17 mouse cellular contexts compared by ENCODE assay signal in genomic region chr7:71469951-71470350, GRCm38 (mm10).
DNase-seq lines count a peak whose midpoint lies in the region; ATAC-seq lines count a peak whose summit lies in the region.
"Had no signal": no experiment of that assay in that cellular context is flagged by ENCODE, and none has a peak within 500 bp of the region (broad histone marks: within the 10 kb centered on the region; RNA-seq: fewer than 3 reads in every experiment).

No protein-coding gene starts in this region.

- H3K9me3 ChIP-seq in kidney, embryonic 14.5 days (ENCODE audit: control insufficient read depth, low read length): no peaks in the 10 kb centered on the region
- no peaks in the 10 kb centered on the region for H3K9me3 ChIP-seq in neural tube, embryonic 11.5 days (ENCODE audit: control insufficient read depth, low read length)
- no peaks in the 10 kb centered on the region for H3K9me3 ChIP-seq in neural tube, embryonic 15.5 days (replicated peaks)
- H3K9me3 ChIP-seq: embryonic facial prominence, embryonic 12.5 days; forebrain, embryonic 15.5 days; heart, embryonic 12.5 days; hindbrain, embryonic 10.5 days; hindbrain, embryonic 15.5 days had no signal

- H3K36me3 ChIP-seq in kidney, embryonic 14.5 days (ENCODE audit: control insufficient read depth, insufficient read depth, low read length): no peaks in the 10 kb centered on the region
- no peaks in the 10 kb centered on the region for H3K36me3 ChIP-seq in neural tube, embryonic 11.5 days (ENCODE audit: control insufficient read depth, insufficient read depth, low read length)
- no peaks in the 10 kb centered on the region for H3K36me3 ChIP-seq in neural tube, embryonic 15.5 days
- H3K36me3 ChIP-seq: embryonic facial prominence, embryonic 12.5 days; forebrain, embryonic 15.5 days; heart, embryonic 12.5 days; hindbrain, embryonic 10.5 days; hindbrain, embryonic 15.5 days had no signal

- H3K4me2 ChIP-seq in kidney, embryonic 14.5 days (replicated peaks; ENCODE audit: low read depth, low read length): no peak overlapping the region
- H3K4me2 ChIP-seq in neural tube, embryonic 11.5 days (ENCODE audit: low read depth): no peak overlapping the region
- no peak overlapping the region for H3K4me2 ChIP-seq in neural tube, embryonic 15.5 days
- H3K4me2 ChIP-seq: embryonic facial prominence, embryonic 12.5 days; forebrain, embryonic 15.5 days; heart, embryonic 12.5 days; hindbrain, embryonic 15.5 days had no signal

- peak; percentile 41 for DNase-seq in adrenal gland, adult 2 months
- no peak for DNase-seq in adrenal gland, adult 18-20 months (ENCODE audit: low spot score in 2 of 2)
- no peak for DNase-seq in kidney, postnatal 25 days
- DNase-seq in neural tube, embryonic 11.5 days (ENCODE audit: low spot score): no peak
- peak; percentile 16 for DNase-seq in adrenal gland, postnatal 10 days
- DNase-seq: cerebellum, adult 11-12 months; cerebellum, adult 9-10 months; cerebellum, postnatal 25 days; gastrocnemius, postnatal 10 days had no signal

- no peaks in the 10 kb centered on the region for H3K27me3 ChIP-seq in kidney, embryonic 14.5 days (ENCODE audit: control insufficient read depth, insufficient read depth, low read length)
- H3K27me3 ChIP-seq in neural tube, embryonic 11.5 days (ENCODE audit: control insufficient read depth, insufficient read depth, low read length): no peaks in the 10 kb centered on the region
- no peaks in the 10 kb centered on the region for H3K27me3 ChIP-seq in neural tube, embryonic 15.5 days (replicated peaks)
- H3K27me3 ChIP-seq: embryonic facial prominence, embryonic 12.5 days; forebrain, embryonic 15.5 days; heart, embryonic 12.5 days; hindbrain, embryonic 15.5 days had no signal

- H3K4me1 ChIP-seq in kidney, embryonic 14.5 days (ENCODE audit: control insufficient read depth, insufficient read depth, low read length): peaks cover 36% of the 10 kb centered on the region
- H3K4me1 ChIP-seq in neural tube, embryonic 11.5 days (ENCODE audit: control insufficient read depth, insufficient read depth, low read length): peaks cover 23% of the 10 kb centered on the region
- peaks cover 14% of the 10 kb centered on the region for H3K4me1 ChIP-seq in neural tube, embryonic 15.5 days
- H3K4me1 ChIP-seq: hindbrain, embryonic 15.5 days had no signal

- peak overlapping the region; percentile 97 for H3K27ac ChIP-seq in kidney, embryonic 14.5 days (ENCODE audit: low read depth, low read length)
- H3K27ac ChIP-seq in neural tube, embryonic 11.5 days (ENCODE audit: low read depth, low read length): peak overlapping the region; percentile 0; the same call in 1 of the 2 replicates
- no peak overlapping the region for H3K27ac ChIP-seq in neural tube, embryonic 15.5 days (replicated peaks)
- H3K27ac ChIP-seq: embryonic facial prominence, embryonic 12.5 days; forebrain, embryonic 15.5 days; hindbrain, embryonic 10.5 days; hindbrain, embryonic 15.5 days had no signal

- no peak overlapping the region for H3K9ac ChIP-seq in kidney, embryonic 14.5 days (ENCODE audit: low read depth, low read length)
- no peak overlapping the region for H3K9ac ChIP-seq in neural tube, embryonic 11.5 days (ENCODE audit: low read length)
- no peak overlapping the region for H3K9ac ChIP-seq in neural tube, embryonic 15.5 days (replicated peaks)
- H3K9ac ChIP-seq: embryonic facial prominence, embryonic 12.5 days; forebrain, embryonic 15.5 days; heart, embryonic 12.5 days; hindbrain, embryonic 15.5 days had no signal

- ATAC-seq in kidney, embryonic 14.5 days (ENCODE audit: low FRiP score, low TSS enrichment): no peak
- ATAC-seq in neural tube, embryonic 11.5 days (ENCODE audit: insufficient read depth, low FRiP score, low TSS enrichment): no peak
- no peak for ATAC-seq in neural tube, embryonic 15.5 days (ENCODE audit: low FRiP score)
- ATAC-seq in frontal cortex, adult (ENCODE audit: low TSS enrichment): no peak
- ATAC-seq: forebrain, embryonic 15.5 days had no signal

- no peak overlapping the region for H3K4me3 ChIP-seq in kidney, embryonic 14.5 days (ENCODE audit: low read length)
- H3K4me3 ChIP-seq in neural tube, embryonic 11.5 days (ENCODE audit: low read depth, low read length): no peak overlapping the region
- no peak overlapping the region for H3K4me3 ChIP-seq in neural tube, embryonic 15.5 days (replicated peaks)
- H3K4me3 ChIP-seq: embryonic facial prominence, embryonic 12.5 days; forebrain, embryonic 15.5 days; heart, embryonic 12.5 days; hindbrain, embryonic 10.5 days; hindbrain, embryonic 15.5 days had no signal

- WGBS in kidney, embryonic 14.5 days: 80% methylated on average over 4 of the region's 4 CpGs
- 89% methylated on average over 4 of the region's 4 CpGs for WGBS in neural tube, embryonic 11.5 days
- WGBS in neural tube, embryonic 15.5 days: 97% methylated on average over 4 of the region's 4 CpGs

Comparison
In these comparisons a context has a peak if more than half of its experiments do, and no peak if none do; other contexts are left out.
1. DNase-seq: peak in adrenal gland, adult 2 months (single experiment) and adrenal gland, postnatal 10 days (single experiment); none in adrenal gland, adult 18-20 months (0 of 2), kidney, postnatal 25 days (0 of 2) and neural tube, embryonic 11.5 days (single experiment).